Mouse (Mus musculus) bone marrow, adult 2 months (tissue): Measurements from ENCODE around the gene Zfp143.

ENCODE experiments used
- CTCF ChIP-seq: fragments of 200-500 bp; IDR thresholded peaks from 2 replicates; pipeline ENCODE4 v1.5.1; 2011; ENCODE audit warnings: low read length, control low read depth; ENCODE audit not compliant: control insufficient read depth, insufficient read depth
- POLR2A ChIP-seq: fragments of 200-500 bp; IDR thresholded peaks from 2 replicates; pipeline ENCODE4 v1.6.1; 2011; ENCODE audit warnings: low read depth, mild to moderate bottlenecking, control low read depth, low read length, borderline replicate concordance; ENCODE audit not compliant: control insufficient read depth

DNA sequence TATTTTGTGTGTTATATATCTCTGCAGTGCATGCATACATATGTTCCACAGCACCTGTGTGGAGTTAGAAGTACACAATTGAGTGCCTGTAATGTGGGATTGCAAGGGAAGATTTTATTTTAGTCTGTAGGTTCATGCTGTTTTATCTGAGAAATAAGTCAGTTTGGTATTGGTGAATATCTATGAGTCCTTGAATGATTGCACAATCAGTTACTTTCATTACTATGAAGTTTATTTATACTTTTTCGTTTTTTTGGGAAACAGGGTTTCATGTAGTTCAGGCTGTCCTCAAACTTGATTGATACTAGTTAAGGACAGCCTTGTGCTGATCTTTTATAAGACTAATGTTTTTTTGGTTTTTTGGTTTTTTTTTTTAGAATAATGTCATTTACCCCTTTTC is 37.5 kb upstream of the Zfp143 start:
- no peak for TF ChIP-seq CTCF
- no peak for TF ChIP-seq POLR2A
